Mouse (Mus musculus) layer of hippocampus, adult 9-11 months (tissue): Measurements from ENCODE around the gene Ankrd42.

ENCODE experiments used
- DNase-seq: peaks from one replicate; pipeline ENCODE4 v3.0.0; 2022

Ankrd42 gene

GRCm38 (mm10) chr7:92560986-92561876 is 75.7 kb downstream of the Ankrd42 start, which contains the start of gene Ccdc90b:
Gene Ccdc90b (plus strand): TSS chr7:92561149.
- peak; percentile 95 for DNase-seq

- no peak for DNase-seq
Measured at GRCm38 (mm10) chr7:92558744-92559143, 78.2 kb downstream of the Ankrd42 start.

GRCm38 (mm10) chr7:92550990-92551392 is 86.0 kb downstream of the Ankrd42 start:
- no peak for DNase-seq

- DNase-seq = no peak
Measured at GRCm38 (mm10) chr7:92550248-92550989, 86.5 kb downstream of the Ankrd42 start.

GRCm38 (mm10) chr7:92546763-92547162 is 90.2 kb downstream of the Ankrd42 start:
- DNase-seq = no peak

- no peak for DNase-seq
Measured at GRCm38 (mm10) chr7:92532351-92533036, 104.4 kb downstream of the Ankrd42 start.
